Mouse (Mus musculus): ENCODE results near the gene Tmem28. TPM values are rescaled to one million over a fixed set of nuclear protein-coding genes. Genes with fewer than 3 reads are reported as not detected.

Tmem28 gene
- total RNA-seq (2022) = under 1 TPM in 2 of 4 experiments, not detected in 2; 0.09 to 0.11 TPM

GRCm38 (mm10) chrX:99820790-99821395 is at the start of gene Tmem28:
Tmem28 (plus strand) TSS chrX:99821021.
- DNase-seq (ENCODE audit: low spot score) = no peak

GRCm38 (mm10) chrX:99780308-99780707 is 40.5 kb upstream of the Tmem28 start:
- no peak for DNase-seq (ENCODE audit: low spot score)

DNA sequence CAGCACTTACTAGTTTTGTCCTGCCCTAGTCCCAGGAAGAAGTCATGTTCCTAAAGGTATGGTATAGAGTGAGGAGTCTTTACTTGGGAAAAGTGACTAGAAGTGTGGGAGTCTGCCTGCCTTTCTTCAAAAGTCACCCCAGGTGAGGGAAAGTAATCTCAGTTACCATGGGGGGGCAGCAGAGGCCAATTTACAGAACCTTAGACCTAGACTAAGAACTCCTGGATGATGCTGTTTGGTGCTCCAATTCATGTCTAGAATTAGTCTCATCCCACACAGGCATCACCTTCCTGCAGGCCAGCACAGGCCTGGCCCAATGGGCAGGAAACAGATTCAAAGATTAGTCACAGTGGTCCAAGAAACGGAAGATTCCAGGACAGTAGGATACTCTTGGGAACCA is 12.4 kb upstream of the Tmem28 start:
- peak; percentile 6 for DNase-seq (ENCODE audit: low spot score)

DNA sequence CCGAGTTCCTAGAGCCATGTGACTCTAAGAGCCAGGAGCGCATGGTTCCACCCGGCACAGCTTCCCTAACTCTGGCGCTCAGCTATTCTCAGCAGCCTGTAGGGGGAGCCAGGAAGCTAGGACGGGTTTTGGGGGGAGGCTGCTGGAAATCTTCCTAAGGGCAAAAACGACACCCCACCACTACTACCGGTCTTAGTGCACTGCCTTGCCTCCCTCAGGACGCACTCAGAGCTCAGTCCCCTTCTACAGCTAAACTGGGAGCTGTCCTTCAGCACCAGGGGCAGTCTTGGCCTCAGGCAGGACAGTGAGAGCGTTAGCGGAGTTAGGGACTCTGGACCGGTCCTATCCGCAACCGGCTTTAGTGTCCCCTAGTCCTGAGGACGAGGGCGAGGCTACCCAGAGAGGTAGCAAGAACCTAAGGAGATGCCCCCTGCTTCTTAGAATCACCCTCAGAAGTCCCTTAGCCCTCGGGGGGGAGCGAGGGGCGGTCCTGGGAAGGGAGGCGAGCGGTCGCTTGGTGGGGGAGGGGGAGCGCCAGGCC is 1.4 kb upstream of the Tmem28 start:
- peak; percentile 12 for DNase-seq (ENCODE audit: low spot score)

- no peak for DNase-seq (ENCODE audit: low spot score)
Measured at GRCm38 (mm10) chrX:99819936-99820789, 658 bp upstream of the Tmem28 start.

- no peak for DNase-seq (ENCODE audit: low spot score)
Measured at GRCm38 (mm10) chrX:99842090-99842489, 21.3 kb downstream of the Tmem28 start.

DNA sequence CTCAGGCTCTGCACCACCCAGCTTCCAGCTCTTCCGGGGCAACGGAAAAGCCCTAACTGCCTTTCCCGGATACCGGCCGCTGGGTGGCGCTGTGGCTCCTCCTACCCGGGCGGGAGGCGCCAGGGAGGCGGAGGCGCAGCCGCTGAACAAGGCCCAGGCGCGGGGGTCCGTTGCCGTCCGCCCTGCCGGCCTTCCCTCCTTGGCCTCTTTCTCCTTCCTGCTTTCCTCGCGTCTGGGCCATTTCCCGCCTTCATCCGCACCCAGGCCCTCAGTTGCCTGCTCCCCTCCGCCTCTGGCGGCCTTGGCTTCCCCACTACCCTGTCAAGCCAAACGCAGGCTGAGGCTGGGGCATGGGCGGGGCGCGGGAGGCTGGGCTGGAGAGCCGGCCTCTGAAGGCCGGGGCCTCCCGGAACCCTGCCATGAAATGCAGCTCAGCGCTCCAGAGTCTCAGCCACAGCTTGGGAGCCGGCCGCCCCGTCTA is 32.5 kb downstream of the Tmem28 start:
- DNase-seq (ENCODE audit: low spot score) = peak; percentile 57

DNA sequence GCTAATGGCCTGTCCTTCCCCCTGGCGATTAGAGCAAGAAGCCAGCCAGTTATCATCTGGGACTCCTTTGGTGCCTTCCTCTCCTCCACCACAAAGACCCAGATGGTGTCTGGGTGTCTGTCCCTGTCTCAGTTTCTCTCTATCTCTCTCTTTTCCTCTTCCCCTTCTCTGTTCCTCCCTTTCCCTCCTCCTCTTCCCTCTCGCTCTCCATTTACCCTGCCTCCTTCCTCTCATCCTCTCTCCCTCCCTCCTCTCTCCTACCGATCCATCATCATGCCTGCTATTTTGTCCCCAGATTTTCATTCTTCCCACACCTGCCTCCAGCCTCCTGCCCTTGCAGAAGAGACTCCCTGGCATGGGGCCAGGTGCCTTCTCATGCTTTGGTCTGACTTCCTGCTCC is 33.0 kb downstream of the Tmem28 start:
- DNase-seq (ENCODE audit: low spot score) = no peak

DNA sequence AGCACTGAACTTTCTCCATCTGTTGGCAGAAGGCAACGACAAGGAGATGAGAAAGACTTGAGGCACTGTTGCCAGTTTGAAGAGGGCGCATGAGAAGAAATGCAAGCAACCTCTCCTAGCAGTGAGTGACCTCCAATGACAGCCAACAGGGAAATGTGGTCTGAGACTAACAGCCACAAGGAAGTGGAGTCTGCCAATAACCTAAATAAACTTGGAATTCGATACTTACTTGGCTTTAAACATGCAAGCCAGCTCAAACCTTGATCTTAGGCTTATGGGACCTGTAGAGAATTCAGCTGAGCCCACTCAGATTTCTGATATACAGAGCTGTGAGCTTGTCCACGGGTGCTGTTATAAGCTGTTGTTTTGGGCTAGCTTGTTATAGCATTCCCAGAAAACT is 51.4 kb downstream of the Tmem28 start:
- no peak for DNase-seq (ENCODE audit: low spot score)

- no peak for DNase-seq (ENCODE audit: low spot score)
Measured at GRCm38 (mm10) chrX:99872632-99873201, 51.9 kb downstream of the Tmem28 start.

DNA sequence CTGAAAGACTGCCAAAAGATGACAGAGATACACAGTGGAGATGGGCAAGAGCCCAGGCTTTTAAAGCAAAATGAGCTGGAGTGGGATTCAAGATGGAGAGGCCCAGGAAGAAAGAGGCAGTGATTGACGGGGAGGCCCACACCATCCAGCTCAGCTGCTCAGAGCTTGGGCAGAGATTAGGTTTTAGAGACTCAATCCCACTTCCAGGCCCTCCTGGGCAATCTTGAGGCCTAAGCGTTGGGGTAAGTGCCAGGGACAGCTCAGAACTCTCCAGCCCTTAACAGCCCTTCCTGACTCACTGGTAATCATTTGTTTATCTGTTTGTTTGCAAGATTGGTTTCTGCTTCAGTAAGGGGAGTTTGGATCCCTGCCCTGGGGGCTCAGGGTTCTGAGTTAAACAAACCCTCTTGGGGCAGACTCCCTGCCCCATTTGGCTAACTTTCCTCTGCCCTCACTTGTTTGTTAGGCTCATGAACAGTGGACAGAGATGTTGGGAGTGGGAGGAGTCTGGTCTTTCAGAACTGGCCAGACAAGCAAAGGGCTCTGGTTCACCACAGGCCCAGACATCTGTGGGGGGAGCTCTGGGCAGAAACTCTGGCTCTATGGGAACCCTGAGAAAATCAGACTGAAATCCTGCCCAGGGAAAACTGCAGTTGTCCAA is 52.6 kb downstream of the Tmem28 start:
- DNase-seq (ENCODE audit: low spot score) = no peak

DNA sequence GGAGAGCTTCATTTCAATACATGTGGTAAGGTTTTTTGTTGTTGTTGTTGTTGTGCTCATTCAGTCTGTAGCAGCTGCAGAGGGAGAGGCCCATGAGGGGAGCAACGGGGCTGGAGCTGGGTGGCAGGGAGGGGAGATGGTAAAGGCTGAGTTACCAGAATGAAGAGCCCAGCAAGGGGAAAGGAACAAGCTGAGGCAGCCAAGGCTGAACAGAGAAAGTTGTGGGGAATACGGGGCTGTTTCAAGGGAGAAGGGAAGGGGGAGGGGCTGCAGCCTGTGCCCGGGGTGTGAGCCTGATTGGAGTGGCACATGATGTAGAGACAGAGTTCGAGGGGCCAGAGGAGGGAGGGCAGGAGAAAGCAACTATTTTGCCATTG is 53.1 kb downstream of the Tmem28 start:
- DNase-seq (ENCODE audit: low spot score) = no peak

DNA sequence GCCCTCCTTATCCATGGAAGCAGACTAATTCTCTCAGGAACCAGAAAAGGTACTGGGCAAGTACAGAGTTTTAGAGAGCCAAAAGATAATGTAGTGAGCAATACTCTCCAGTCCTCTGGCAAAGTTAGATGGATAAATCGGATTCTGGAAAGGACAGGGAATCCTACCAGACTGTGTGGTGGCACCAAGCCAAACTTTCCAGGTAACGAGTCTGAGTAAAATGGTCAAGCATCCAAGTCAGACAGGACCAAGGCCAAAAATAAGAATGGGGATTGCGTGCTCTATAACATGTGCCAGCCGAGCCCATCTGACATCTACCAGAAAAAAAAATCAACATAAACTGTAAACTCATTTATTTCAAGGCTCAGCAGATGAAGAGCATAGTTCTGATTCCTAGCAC is 56.0 kb downstream of the Tmem28 start:
- DNase-seq (ENCODE audit: low spot score) = no peak

DNA sequence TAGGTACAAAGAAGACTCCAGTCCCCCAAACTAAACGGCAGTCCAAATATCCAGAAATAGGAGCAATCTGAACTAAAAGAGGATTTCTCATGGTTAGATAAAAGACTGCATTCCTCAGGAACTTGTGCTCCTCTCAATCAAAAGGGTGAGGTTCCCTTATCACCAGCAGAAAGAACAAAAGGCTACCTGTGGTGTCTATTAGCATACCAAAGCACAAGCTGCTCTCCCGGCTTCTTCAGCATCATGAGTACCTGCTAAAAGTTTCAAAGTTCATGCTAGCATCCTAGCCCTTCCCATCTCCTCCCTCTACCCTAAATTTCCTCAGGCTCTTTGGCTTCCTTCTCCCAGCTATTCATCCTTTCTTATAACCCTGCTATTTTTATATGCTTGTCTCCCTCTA is 62.6 kb downstream of the Tmem28 start:
- no peak for DNase-seq (ENCODE audit: low spot score)

Other genes starting within 250 kb of the Tmem28 start
- 1 to 10 TPM in 3 of 4 experiments, under 1 TPM in 1; 0.94 to 2.1 (median 1.5) TPM for gene Eda, start 154.6 kb downstream of the Tmem28 start, total RNA-seq (2022)

Data from heart, adult 8-10 months (tissue).